Mouse (Mus musculus) E14TG2a.4 (cell line): ENCODE measurements around the gene Rbbp4.

Source experiments
- H3K27me3 ChIP-seq: 2 replicates; pipeline ENCODE4 v1.6.1; 2014; ENCODE audit warnings: low read length, control low read depth; ENCODE audit not compliant: insufficient read depth
- H3K36me3 ChIP-seq: 2 replicates; pipeline ENCODE4 v1.6.1; 2014; ENCODE audit warnings: low read length, control low read depth; ENCODE audit not compliant: insufficient read depth
- H3K4me1 ChIP-seq: replicated peaks from 2 replicates; pipeline ENCODE4 v1.6.1; 2014; ENCODE audit warnings: low read depth, low read length, control low read depth
- H3K4me3 ChIP-seq: replicated peaks from 2 replicates; pipeline ENCODE4 v1.5.1; 2014; ENCODE audit warnings: mild to moderate bottlenecking, low read length
- H3K9me3 ChIP-seq: 2 replicates; pipeline ENCODE4 v1.6.1; 2014; ENCODE audit warnings: low read length, control low read depth
- CTCF ChIP-seq: conservative IDR thresholded peaks from 2 replicates; pipeline ENCODE4 v1.5.1; 2014; ENCODE audit warnings: low read length
- NANOG ChIP-seq: IDR thresholded peaks from 2 replicates; pipeline ENCODE4 v1.6.1; 2014; ENCODE audit warnings: borderline replicate concordance, low read length, mixed read lengths
- POU5F1 ChIP-seq: IDR thresholded peaks from 2 replicates; pipeline ENCODE4 v1.6.1; 2014; ENCODE audit warnings: low read length, borderline replicate concordance

Rbbp4 gene

DNA sequence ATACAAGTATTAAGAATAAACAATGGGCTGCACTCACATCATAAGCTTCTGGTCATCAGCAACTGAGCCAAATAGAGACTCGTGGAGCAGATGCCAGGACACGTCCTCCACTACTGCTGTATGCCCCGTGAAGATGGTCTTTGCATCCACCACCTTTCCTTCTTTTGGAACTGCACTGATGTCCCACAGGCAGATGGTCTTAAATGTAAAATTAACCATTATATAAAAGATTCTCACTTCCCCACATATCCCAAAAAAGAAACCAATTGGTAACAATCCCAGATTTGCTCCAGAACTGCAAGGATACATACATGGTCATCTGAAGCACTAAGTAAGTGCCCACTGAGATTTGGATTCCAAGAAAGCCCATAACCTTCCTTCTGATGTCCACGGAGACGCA, 13.1 kb downstream of the Rbbp4 start:
- TF ChIP-seq POU5F1, result no peak
- no peak for TF ChIP-seq CTCF
- H3K9me3 ChIP-seq, result no peaks in the 10 kb centered on the region
- no peaks in the 10 kb centered on the region for H3K27me3 ChIP-seq
- H3K36me3 ChIP-seq, result peaks cover 96% of the 10 kb centered on the region
- H3K4me3 ChIP-seq, result no peak overlapping the region
- H3K4me1 ChIP-seq, result peaks cover 25% of the 10 kb centered on the region

DNA sequence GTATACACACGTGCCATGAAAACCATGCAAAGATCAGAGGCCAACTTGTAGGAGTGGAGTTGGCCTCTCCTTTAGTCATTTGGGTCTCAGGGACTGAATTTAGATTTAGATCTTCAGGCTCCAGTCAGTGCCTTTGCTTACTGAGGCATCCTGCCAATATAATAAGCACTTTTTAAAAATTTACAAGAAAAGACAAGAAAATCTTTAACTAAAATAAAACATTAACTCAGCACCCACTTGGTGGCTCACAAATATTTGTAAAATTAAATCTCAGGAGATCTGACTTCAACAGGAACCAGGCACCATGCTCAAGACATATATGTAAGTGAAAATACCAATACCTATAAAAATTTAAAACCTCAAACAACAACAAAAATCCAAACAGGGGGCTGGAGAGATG, 14.3 kb downstream of the Rbbp4 start:
- Histone ChIP-seq H3K4me1 (peaks cover 20% of the 10 kb centered on the region), H3K27me3 (no peaks in the 10 kb centered on the region), H3K36me3 (peaks cover 96% of the 10 kb centered on the region), H3K4me3 (no peak overlapping the region), H3K9me3 (no peaks in the 10 kb centered on the region)
- no peak for TF ChIP-seq POU5F1
- TF ChIP-seq CTCF, result no peak
- TF ChIP-seq NANOG, result no peak

DNA sequence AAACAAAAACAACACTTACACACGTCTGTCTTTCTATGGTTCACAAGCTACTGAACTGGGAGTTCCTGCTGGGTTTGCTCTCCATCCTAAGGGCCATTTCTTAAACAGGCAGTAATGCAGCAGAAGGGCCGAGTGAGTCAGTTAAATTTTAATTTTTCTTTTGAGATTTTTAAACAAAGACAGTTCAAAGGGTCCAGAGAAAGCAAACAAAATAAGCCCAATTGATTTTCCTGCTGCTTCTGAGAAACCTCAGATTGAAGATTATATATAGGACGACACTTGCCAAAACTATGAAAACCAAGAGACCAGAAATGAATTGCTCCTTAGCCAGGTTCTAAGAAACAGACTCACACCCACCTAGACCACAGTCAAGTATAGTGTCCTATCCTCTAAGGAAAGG, 21.3 kb downstream of the Rbbp4 start:
- Histone ChIP-seq H3K9me3 (no peaks in the 10 kb centered on the region), H3K36me3 (peaks cover 91% of the 10 kb centered on the region), H3K4me1 (peaks cover 29% of the 10 kb centered on the region), H3K27me3 (no peaks in the 10 kb centered on the region), H3K4me3 (no peak overlapping the region)
- TF ChIP-seq POU5F1 (no peak), NANOG (no peak), CTCF (no peak)

DNA sequence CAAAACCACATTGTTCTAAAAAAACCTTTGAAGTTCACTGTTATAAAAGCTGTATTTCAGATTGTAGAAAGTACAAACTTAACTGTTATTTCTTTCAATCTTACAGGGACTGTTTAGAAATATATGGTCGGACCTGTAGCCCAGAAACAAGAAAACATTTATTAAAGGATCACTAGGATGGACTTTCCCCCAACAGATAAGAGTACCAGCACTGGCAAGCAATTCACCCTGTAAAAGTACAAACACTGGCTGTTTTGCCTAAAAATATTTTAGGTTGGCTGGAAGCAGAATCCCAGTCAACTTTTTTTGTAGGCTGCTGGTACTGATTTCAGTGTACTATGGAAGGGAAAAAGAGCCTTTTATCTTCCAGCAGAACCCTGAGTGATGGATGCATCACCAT, 27.2 kb downstream of the Rbbp4 start:
- H3K27me3 ChIP-seq, result no peaks in the 10 kb centered on the region
- peaks cover 89% of the 10 kb centered on the region for H3K36me3 ChIP-seq
- TF ChIP-seq POU5F1, result no peak
- TF ChIP-seq CTCF, result no peak
- TF ChIP-seq NANOG, result no peak
- H3K4me1 ChIP-seq, result peaks cover 43% of the 10 kb centered on the region
- no peaks in the 10 kb centered on the region for H3K9me3 ChIP-seq
- no peak overlapping the region for H3K4me3 ChIP-seq

DNA sequence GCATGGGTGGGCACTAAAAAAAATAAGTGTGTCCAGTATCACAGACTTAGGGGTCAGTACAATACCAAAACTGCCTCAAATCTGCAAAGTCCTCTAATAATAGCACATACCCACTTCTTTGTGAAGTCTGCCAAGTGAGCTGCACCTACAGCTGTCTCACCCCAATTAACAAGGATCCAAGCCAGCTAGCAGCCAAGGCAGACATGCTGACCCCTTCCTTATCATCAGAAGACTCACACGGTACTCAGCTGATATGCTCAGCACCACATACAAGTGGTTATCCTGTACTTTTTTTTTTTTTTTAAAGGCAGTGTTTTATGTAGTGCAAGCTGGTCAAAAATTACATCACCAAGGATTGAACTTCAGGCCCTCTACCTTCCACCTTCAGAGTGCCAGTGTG, 30.9 kb downstream of the Rbbp4 start:
- Histone ChIP-seq H3K9me3 (no peaks in the 10 kb centered on the region), H3K36me3 (peaks cover 59% of the 10 kb centered on the region), H3K4me1 (peaks cover 37% of the 10 kb centered on the region), H3K27me3 (no peaks in the 10 kb centered on the region), H3K4me3 (no peak overlapping the region)
- TF ChIP-seq NANOG, result no peak
- TF ChIP-seq POU5F1, result no peak
- no peak for TF ChIP-seq CTCF

DNA sequence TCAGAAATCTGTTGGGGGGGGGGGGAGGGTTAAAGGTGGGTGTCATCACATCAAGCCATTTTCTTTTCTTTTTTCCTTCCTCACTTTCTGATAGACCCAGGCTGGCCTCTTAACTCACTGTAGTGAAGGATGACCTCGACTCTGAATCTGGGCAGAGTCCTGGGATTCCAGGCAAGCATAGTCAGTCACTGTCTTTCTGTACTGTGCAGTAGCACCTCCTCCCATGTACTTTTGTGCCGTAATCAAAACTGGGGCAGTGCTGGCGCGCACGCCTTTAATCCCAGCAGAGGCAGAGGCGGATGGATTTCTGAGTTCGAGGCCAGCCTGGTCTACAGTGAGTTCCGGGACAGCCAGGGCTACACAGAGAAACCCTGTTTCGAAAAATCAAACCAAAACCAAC, 31.4 kb downstream of the Rbbp4 start:
- Histone ChIP-seq H3K27me3 (no peaks in the 10 kb centered on the region), H3K36me3 (peaks cover 54% of the 10 kb centered on the region), H3K4me1 (peaks cover 37% of the 10 kb centered on the region), H3K9me3 (no peaks in the 10 kb centered on the region), H3K4me3 (no peak overlapping the region)
- TF ChIP-seq NANOG (no peak), CTCF (no peak), POU5F1 (no peak)

DNA sequence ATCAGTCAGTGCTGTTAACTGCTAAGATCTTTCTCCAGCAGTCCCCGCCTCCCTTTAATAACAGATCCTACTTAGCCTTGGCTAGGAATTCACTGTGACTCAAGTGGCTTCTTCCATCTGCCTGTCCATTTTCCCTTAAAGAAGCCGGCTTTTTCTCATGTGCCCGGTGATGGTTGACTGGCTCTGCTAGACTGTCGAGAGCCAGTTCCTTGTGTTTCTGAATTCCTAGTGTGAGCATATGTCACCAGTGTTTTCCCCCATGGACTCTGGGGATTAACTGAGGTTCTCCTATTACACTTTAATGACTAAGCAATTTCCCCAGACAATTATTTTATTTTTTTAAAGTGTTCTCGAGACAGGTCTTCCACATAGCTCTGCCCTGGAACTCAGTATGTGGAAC, 31.8 kb downstream of the Rbbp4 start:
- Histone ChIP-seq H3K9me3 (no peaks in the 10 kb centered on the region), H3K36me3 (peaks cover 50% of the 10 kb centered on the region), H3K27me3 (no peaks in the 10 kb centered on the region), H3K4me1 (peaks cover 37% of the 10 kb centered on the region), H3K4me3 (no peak overlapping the region)
- no peak; the same call in 1 of the 2 replicates for TF ChIP-seq CTCF
- no peak for TF ChIP-seq NANOG
- no peak for TF ChIP-seq POU5F1

DNA sequence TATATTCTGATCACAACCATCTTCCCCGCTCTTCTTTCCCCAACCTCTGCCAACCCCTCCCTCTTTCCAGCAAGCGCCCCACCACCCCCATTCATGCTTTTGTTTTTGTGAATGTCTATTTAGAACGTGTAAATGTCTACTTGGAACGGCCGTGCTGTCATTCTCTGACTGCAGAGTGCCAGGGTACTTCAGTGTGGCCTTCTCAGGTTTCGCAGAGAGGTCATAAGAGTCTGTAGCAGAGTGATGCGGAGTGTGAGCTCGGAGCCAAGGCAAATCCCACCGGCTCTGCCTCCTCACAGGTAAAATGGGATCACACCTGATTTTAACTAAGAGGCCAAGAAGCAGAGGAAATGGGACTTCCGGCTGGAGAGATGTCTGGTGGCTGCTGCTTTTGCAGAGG, 36.0 kb downstream of the Rbbp4 start:
- H3K36me3 ChIP-seq, result peaks cover 12% of the 10 kb centered on the region; the same call in 1 of the 2 replicates
- peaks cover 4% of the 10 kb centered on the region for H3K27me3 ChIP-seq
- TF ChIP-seq POU5F1 (no peak), NANOG (no peak), CTCF (no peak)
- H3K4me1 ChIP-seq, result peaks cover 32% of the 10 kb centered on the region
- H3K4me3 ChIP-seq, result no peak overlapping the region
- no peaks in the 10 kb centered on the region for H3K9me3 ChIP-seq

DNA sequence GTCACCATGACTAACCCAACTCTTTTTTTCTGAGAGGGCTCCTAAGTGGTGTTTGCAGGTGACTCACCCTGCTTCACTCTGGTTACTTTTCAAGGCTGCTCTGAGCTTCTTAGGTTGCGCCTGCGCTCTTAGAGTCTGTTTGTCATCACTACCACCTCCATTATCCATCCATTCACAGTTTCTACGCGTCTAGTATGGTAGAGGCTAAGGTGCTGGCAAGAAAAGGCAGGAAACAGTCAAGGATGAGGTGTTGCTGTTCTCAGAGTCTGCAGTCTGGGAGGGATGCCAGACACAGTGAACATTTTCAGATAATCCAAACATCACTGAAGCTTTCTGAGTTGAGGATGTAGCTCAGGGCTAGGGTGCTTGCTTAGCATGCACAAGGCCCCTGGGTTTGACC, 37.4 kb downstream of the Rbbp4 start:
- TF ChIP-seq CTCF (no peak), NANOG (no peak), POU5F1 (no peak)
- H3K36me3 ChIP-seq, result peaks cover 1% of the 10 kb centered on the region; the same call in 1 of the 2 replicates
- peaks cover 17% of the 10 kb centered on the region for H3K27me3 ChIP-seq
- H3K4me1 ChIP-seq, result peaks cover 42% of the 10 kb centered on the region
- H3K9me3 ChIP-seq, result no peaks in the 10 kb centered on the region
- no peak overlapping the region for H3K4me3 ChIP-seq
